Mouse (Mus musculus): Measurements from ENCODE around the gene Exoc6b. TPM values are rescaled to one million over a fixed set of nuclear protein-coding genes. Genes with fewer than 3 reads are reported as not detected.
"Not testable (repeated sequence)": the region's sequence is repeated elsewhere in the genome, so short reads cannot be mapped to it uniquely, and the experiment has no call there.

Gene Exoc6b
- polyA plus RNA-seq (2015; fragmentation: Nextera tagmentation; extraction: Ambion mirVana): 54.3 and 57.6 TPM in 2 replicates

DNA sequence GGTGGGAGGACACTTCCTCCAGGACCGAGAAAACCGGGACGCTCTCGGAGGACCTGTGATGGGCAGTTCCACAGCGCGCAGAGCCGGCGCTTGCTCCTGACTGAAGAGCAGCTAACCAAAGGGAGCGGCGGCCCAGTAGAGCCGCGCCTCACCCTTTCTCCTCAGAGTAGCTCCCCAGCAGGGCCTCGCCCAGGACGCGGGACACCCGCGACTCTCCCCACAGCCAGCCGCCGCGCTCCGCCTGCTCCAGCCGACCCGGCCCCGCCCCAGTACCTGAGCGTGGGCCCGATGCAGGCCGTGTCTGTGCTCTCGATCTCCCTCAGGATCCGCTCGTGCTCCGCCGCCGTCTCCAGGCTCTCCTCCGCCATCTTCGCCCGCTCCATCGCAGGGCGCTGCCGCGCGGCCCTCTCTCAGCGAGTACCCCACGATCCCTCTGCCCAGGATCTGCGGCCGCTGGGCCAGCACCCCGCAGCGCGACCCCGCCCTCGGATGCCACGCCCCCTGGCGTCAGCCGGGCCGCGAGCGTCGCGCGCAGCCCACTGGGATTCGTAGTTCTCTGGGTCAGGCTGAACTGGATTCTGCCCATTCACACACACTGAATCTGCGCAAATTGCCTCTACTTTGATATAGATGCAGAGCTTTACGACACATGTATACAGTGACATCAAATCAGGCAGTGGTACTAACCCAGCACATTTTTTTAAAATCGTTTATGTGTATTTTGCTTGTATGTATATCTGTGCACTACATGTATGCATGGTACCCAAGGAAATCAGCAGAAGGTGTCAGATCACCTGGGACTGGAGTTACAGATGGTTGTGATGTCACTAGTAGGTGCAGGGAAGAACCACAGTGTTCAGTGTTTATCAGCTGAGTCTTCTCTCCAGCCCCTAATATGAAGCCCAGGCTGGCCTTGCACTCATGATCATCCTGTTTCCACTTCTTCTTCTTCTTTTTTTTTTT, at the start of gene Exoc6b:
Exoc6b (minus strand) TSS at position 491 of the 963 bp plus-strand sequence.
- WGBS: under 1% methylated on average over 60 of the region's 63 CpGs

DNA sequence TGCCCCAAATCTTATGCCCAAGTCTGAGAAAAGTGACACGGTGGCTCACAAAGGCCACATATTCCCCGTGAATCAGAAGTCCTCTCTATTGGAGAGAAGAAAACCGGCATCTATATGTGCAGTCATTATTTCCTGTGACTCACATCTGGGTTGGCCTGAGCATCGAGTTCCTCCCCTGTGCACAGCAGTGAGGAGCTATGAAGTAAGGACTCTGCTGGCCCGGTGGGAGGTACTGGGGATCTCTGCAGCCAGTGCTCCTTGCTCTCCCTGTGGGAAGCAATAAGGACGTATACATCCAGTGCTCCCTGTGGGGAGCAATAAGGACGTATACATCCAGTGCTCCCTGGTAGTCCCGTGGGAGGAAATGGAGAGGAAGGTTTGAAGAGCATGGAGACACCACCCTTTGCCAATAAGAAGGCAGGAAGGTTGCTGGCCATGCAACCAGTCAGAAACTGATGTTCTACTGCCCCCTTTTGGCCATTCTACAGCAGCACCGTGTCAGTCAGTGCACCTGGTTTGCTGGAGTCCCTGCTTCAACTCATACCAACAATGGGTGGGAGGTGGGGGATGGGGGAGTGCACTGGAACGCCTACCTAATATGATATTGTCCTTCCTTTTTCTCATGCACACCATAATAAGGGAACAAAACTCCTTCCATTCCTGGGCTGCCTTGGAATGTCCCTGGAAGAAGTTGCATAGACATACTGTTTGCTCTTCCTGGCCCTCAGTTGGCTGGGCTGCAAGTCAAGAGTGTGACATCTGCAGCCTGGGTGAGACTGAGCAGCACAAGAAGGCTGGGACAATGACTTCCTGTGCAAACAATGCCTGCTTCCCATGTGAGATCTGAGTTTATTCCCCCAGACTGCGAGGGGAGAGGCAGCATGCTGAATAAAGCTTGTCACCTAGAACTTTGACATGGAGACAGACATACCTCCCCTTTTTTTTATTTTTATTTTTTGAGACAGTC, 48.5 kb upstream of the Exoc6b start:
- not testable (repeated sequence) for H3K9me3 ChIP-seq (replicated peaks; ENCODE audit: control insufficient read depth, low read length, poor library complexity, severe bottlenecking); H3K36me3 ChIP-seq (ENCODE audit: control insufficient read depth, insufficient read depth, low read length); H3K27ac ChIP-seq (ENCODE audit: low read length); H3K4me3 ChIP-seq (ENCODE audit: low read depth, low read length); H3K27me3 ChIP-seq (ENCODE audit: control insufficient read depth, insufficient read depth, low read depth, low read length); ATAC-seq; H3K4me1 ChIP-seq (ENCODE audit: control insufficient read depth, insufficient read depth, low read length); H3K9ac ChIP-seq (ENCODE audit: low read depth, low read length); H3K4me2 ChIP-seq (ENCODE audit: low read length)
- 44% methylated on average over 8 of the region's 11 CpGs for WGBS

More for the DNA sequence above, at the start of gene Exoc6b:
- Histone ChIP-seq H3K4me2 (ENCODE audit: low read length) (peak within 1 kb of the TSS; percentile 53), H3K9me3 (replicated peaks; ENCODE audit: control insufficient read depth, low read length, poor library complexity, severe bottlenecking) (no peaks in the 10 kb centered on the region), H3K27me3 (ENCODE audit: control insufficient read depth, insufficient read depth, low read depth, low read length) (no peaks in the 10 kb centered on the region), H3K27ac (ENCODE audit: low read length) (peak within 1 kb of the TSS; percentile 90), H3K36me3 (ENCODE audit: control insufficient read depth, insufficient read depth, low read length) (no peaks in the 10 kb centered on the region), H3K4me3 (ENCODE audit: low read depth, low read length) (peak within 1 kb of the TSS; percentile 97), H3K4me1 (ENCODE audit: control insufficient read depth, insufficient read depth, low read length) (peaks cover 13% of the 10 kb centered on the region), H3K9ac (ENCODE audit: low read depth, low read length) (peak within 1 kb of the TSS; percentile 96)
- peak; percentile 93 for ATAC-seq

DNA sequence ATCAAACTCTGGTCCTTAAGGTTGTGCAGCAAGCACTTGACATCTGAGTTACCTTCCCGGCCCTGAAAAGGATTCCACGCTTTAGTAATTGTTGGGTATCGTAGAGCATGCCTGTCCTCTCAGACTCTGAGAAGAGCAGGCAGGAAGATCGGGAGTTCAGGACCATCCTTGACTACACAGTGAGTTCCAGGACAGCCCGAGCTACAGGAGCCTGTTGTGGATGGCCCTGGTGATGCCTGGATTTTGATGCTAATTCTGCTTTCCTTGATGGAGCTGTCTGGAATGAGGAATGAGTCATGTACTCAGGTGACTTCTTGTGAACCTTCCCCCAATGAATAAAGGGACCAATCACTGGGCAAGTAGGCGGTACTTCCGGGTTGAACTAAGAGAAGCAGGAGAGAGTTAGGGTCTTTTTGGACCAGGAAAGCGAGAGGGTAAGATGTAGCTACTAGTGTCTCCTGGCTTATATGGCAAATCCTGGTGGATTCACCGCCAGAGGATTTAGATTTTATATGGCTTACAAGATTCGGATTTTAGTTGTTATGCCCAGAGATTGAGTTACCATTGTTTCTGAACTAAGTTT, 35.8 kb upstream of the Exoc6b start:
- Histone ChIP-seq H3K27me3 (ENCODE audit: control insufficient read depth, insufficient read depth, low read depth, low read length) (no peaks in the 10 kb centered on the region), H3K4me2 (ENCODE audit: low read length) (no peak overlapping the region), H3K4me1 (ENCODE audit: control insufficient read depth, insufficient read depth, low read length) (no peaks in the 10 kb centered on the region), H3K9ac (ENCODE audit: low read depth, low read length) (no peak overlapping the region), H3K36me3 (ENCODE audit: control insufficient read depth, insufficient read depth, low read length) (no peaks in the 10 kb centered on the region), H3K9me3 (replicated peaks; ENCODE audit: control insufficient read depth, low read length, poor library complexity, severe bottlenecking) (no peaks in the 10 kb centered on the region), H3K27ac (ENCODE audit: low read length) (no peak overlapping the region), H3K4me3 (ENCODE audit: low read depth, low read length) (no peak overlapping the region)
- ATAC-seq: no peak
- WGBS: 87% methylated on average over 10 of the region's 10 CpGs

DNA sequence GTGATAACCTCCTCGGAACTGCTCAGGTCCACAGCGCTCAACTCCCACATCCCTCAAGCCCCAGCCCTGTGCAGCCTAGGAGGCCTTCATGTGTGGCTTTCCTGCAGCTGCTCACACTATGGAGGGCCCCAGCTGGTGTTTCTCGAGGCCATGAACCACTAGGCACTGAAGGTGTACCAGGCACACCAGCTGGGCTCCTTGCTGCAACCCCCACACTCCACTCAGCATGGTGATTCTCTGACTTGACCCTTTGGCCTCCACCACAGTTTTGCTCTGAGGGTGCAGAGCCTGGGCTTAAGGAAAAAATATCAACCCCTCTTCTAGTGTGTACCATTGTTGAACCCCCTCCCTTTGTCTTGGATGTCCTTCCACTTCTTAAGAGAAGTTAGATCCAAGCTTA, 34.0 kb upstream of the Exoc6b start:
- Histone ChIP-seq H3K9me3 (replicated peaks; ENCODE audit: control insufficient read depth, low read length, poor library complexity, severe bottlenecking) (no peaks in the 10 kb centered on the region), H3K27me3 (ENCODE audit: control insufficient read depth, insufficient read depth, low read depth, low read length) (no peaks in the 10 kb centered on the region), H3K9ac (ENCODE audit: low read depth, low read length) (no peak overlapping the region), H3K36me3 (ENCODE audit: control insufficient read depth, insufficient read depth, low read length) (no peaks in the 10 kb centered on the region), H3K4me1 (ENCODE audit: control insufficient read depth, insufficient read depth, low read length) (no peaks in the 10 kb centered on the region), H3K27ac (ENCODE audit: low read length) (no peak overlapping the region), H3K4me2 (ENCODE audit: low read length) (no peak overlapping the region), H3K4me3 (ENCODE audit: low read depth, low read length) (no peak overlapping the region)
- ATAC-seq: no peak
- 93% methylated on average over 3 of the region's 3 CpGs for WGBS

DNA sequence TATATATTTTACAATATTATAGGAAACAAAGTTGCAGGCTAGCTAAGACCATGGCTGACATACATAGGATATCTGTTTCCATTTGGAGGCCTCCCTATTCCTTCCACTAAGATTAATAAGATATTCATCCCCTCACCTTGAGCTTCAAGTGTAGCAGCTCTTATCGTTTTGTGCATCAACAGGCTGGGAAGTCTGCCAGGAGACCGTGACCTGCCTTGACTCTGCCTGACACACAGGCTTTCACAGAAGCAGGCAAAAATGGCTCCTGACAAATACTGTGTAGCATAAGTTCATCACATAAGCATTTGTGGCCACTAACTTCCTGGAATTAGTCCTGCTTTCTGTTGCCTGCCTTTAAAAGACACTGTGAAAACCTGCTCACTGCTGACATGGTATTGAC, 27.1 kb upstream of the Exoc6b start:
- no peaks in the 10 kb centered on the region for H3K36me3 ChIP-seq (ENCODE audit: control insufficient read depth, insufficient read depth, low read length)
- no peaks in the 10 kb centered on the region for H3K4me1 ChIP-seq (ENCODE audit: control insufficient read depth, insufficient read depth, low read length)
- ATAC-seq: no peak
- H3K27me3 ChIP-seq (ENCODE audit: control insufficient read depth, insufficient read depth, low read depth, low read length): no peaks in the 10 kb centered on the region
- no peak overlapping the region for H3K4me2 ChIP-seq (ENCODE audit: low read length)
- H3K9ac ChIP-seq (ENCODE audit: low read depth, low read length): no peak overlapping the region
- H3K27ac ChIP-seq (ENCODE audit: low read length): no peak overlapping the region
- WGBS: 67% methylated on average over 2 of the region's 2 CpGs
- no peak overlapping the region for H3K4me3 ChIP-seq (ENCODE audit: low read depth, low read length)
- H3K9me3 ChIP-seq (replicated peaks; ENCODE audit: control insufficient read depth, low read length, poor library complexity, severe bottlenecking): no peaks in the 10 kb centered on the region

DNA sequence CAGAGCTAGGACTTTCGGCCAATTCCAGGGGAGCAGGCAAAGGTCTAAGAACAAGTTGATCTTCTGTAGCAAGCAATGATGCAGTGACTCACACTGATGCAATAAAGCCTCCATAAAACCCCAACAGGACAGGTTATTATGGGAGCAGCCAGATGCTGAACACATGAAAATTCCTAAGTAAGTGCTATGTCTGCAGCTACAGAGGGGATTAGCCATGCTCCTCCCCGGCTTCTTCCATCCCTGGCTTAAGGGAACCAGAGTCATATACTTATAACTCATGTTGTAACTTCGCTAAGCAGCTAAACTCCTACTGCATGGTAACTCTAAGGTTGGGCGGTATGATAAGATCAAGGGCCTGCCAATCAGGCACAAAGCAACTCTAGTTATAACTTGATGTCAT, 18.1 kb upstream of the Exoc6b start:
- ATAC-seq: no peak
- no peak overlapping the region for H3K4me3 ChIP-seq (ENCODE audit: low read depth, low read length)
- H3K27me3 ChIP-seq (ENCODE audit: control insufficient read depth, insufficient read depth, low read depth, low read length): no peaks in the 10 kb centered on the region
- H3K36me3 ChIP-seq (ENCODE audit: control insufficient read depth, insufficient read depth, low read length): no peaks in the 10 kb centered on the region
- no peaks in the 10 kb centered on the region for H3K4me1 ChIP-seq (ENCODE audit: control insufficient read depth, insufficient read depth, low read length)
- H3K4me2 ChIP-seq (ENCODE audit: low read length): no peak overlapping the region
- H3K27ac ChIP-seq (ENCODE audit: low read length): no peak overlapping the region
- 83% methylated on average over 4 of the region's 4 CpGs for WGBS
- H3K9ac ChIP-seq (ENCODE audit: low read depth, low read length): no peak overlapping the region
- H3K9me3 ChIP-seq (replicated peaks; ENCODE audit: control insufficient read depth, low read length, poor library complexity, severe bottlenecking): no peaks in the 10 kb centered on the region

DNA sequence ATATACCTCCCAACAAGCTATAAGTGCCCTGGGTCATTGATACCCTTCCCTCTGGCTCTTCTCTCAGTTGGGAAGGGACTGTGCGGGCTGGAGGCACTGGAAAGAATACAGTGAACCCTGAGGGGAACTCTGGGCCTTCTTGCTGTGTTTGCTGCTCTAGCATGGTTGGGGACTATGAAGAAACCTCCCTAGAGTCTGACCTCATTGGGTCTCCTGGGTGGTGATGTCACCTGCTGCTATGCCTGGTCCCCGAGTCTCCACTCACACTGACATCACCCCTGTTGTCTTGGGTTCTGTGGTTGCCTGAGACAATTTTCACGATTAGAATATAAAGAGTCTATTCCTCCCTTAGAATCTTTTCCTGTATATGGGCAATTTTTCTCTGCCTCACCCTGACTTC, 17.3 kb upstream of the Exoc6b start:
- Histone ChIP-seq H3K9ac (ENCODE audit: low read depth, low read length) (no peak overlapping the region), H3K36me3 (ENCODE audit: control insufficient read depth, insufficient read depth, low read length) (no peaks in the 10 kb centered on the region), H3K27ac (ENCODE audit: low read length) (no peak overlapping the region), H3K4me1 (ENCODE audit: control insufficient read depth, insufficient read depth, low read length) (no peaks in the 10 kb centered on the region), H3K4me2 (ENCODE audit: low read length) (no peak overlapping the region), H3K9me3 (replicated peaks; ENCODE audit: control insufficient read depth, low read length, poor library complexity, severe bottlenecking) (no peaks in the 10 kb centered on the region), H3K4me3 (ENCODE audit: low read depth, low read length) (no peak overlapping the region), H3K27me3 (ENCODE audit: control insufficient read depth, insufficient read depth, low read depth, low read length) (no peaks in the 10 kb centered on the region)
- ATAC-seq: no peak
- WGBS: 82% methylated on average over 3 of the region's 3 CpGs

DNA sequence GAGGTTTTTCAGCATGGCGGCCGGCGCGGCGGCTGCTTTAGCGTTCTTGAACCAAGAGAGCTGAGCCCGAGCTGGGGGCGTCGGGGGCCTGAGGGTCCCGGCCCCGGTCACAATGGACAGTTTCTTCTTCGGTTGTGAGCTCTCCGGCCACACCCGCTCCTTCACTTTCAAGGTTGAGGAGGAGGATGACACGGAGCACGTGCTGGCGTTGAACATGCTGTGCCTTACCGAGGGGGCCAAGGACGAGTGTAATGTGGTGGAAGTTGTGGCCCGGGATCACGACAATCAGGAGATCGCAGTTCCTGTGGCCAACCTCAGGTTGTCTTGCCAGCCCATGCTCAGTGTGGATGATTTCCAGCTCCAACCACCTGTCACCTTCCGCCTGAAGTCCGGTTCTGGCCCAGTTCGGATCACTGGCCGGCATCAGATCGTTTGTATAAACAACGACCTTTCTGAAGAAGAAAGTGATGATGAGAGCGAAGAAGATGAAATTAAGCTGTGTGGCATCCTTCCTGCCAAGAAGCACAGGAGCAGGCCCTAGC, 6.9 kb upstream of the Exoc6b start:
- not testable (repeated sequence) for H3K4me1 ChIP-seq (ENCODE audit: control insufficient read depth, insufficient read depth, low read length); H3K4me2 ChIP-seq (ENCODE audit: low read length); H3K27me3 ChIP-seq (ENCODE audit: control insufficient read depth, insufficient read depth, low read depth, low read length); H3K36me3 ChIP-seq (ENCODE audit: control insufficient read depth, insufficient read depth, low read length); H3K27ac ChIP-seq (ENCODE audit: low read length); H3K4me3 ChIP-seq (ENCODE audit: low read depth, low read length); ATAC-seq; H3K9ac ChIP-seq (ENCODE audit: low read depth, low read length); H3K9me3 ChIP-seq (replicated peaks; ENCODE audit: control insufficient read depth, low read length, poor library complexity, severe bottlenecking)
- 85% methylated on average over 29 of the region's 29 CpGs for WGBS
